Mouse (Mus musculus): ENCODE results near the gene Gm4737. TPM values are rescaled to one million over a fixed set of nuclear protein-coding genes. Genes with fewer than 3 reads are reported as not detected.
"Not testable (repeated sequence)": the region's sequence is repeated elsewhere in the genome, so short reads cannot be mapped to it uniquely, and the experiment has no call there.

Gene Gm4737
- polyA plus RNA-seq (2015; fragmentation: Nextera tagmentation; extraction: Ambion mirVana): 1.3 and 2.0 TPM in 2 replicates

- ATAC-seq (ENCODE audit: low FRiP score, low TSS enrichment): not testable (repeated sequence)
Observed at GRCm38 (mm10) chr16:46154832-46155231, at the start of gene Gm4737. Gene Gm4737, minus strand, starts transcription at chr16:46155077.

GRCm38 (mm10) chr16:46195792-46196191, 40.9 kb upstream of the Gm4737 start:
- TF ChIP-seq EP300 (optimal IDR thresholded peaks at IDR 0.05): no peak
- no peak for TF ChIP-seq CTCF (IDR thresholded peaks at IDR 0.05; ENCODE audit: low read depth)
- DNase-seq (ENCODE audit: low spot score) (no peak), ATAC-seq (ENCODE audit: low FRiP score, low TSS enrichment) (no peak)
- H3K4me3 ChIP-seq (ENCODE audit: low read depth, low read length): no peak overlapping the region
- no peaks in the 10 kb centered on the region for H3K27me3 ChIP-seq (ENCODE audit: control insufficient read depth, insufficient read depth, low read length)
- H3K9ac ChIP-seq (ENCODE audit: low read length): no peak overlapping the region
- 41% methylated on average over 5 of the region's 5 CpGs for WGBS
- H3K4me1 ChIP-seq (replicated peaks; ENCODE audit: control insufficient read depth, insufficient read depth): no peaks in the 10 kb centered on the region
- no peaks in the 10 kb centered on the region for H3K9me3 ChIP-seq (ENCODE audit: control insufficient read depth, low read length)
- H3K4me2 ChIP-seq (replicated peaks; ENCODE audit: low read depth): no peak overlapping the region
- H3K36me3 ChIP-seq (ENCODE audit: control insufficient read depth, insufficient read depth, low read length): no peaks in the 10 kb centered on the region
- H3K27ac ChIP-seq (replicated peaks): no peak overlapping the region

More at GRCm38 (mm10) chr16:46154832-46155231, at the start of gene Gm4737:
- H3K27ac ChIP-seq (replicated peaks); H3K9me3 ChIP-seq (ENCODE audit: control insufficient read depth, low read length); H3K4me1 ChIP-seq (replicated peaks; ENCODE audit: control insufficient read depth, insufficient read depth); H3K27me3 ChIP-seq (ENCODE audit: control insufficient read depth, insufficient read depth, low read length); H3K36me3 ChIP-seq (ENCODE audit: control insufficient read depth, insufficient read depth, low read length); H3K9ac ChIP-seq (ENCODE audit: low read length); H3K4me3 ChIP-seq (ENCODE audit: low read depth, low read length); DNase-seq (ENCODE audit: low spot score); H3K4me2 ChIP-seq (replicated peaks; ENCODE audit: low read depth): not testable (repeated sequence)
- 98% methylated on average over 8 of the region's 16 CpGs for WGBS

DNA sequence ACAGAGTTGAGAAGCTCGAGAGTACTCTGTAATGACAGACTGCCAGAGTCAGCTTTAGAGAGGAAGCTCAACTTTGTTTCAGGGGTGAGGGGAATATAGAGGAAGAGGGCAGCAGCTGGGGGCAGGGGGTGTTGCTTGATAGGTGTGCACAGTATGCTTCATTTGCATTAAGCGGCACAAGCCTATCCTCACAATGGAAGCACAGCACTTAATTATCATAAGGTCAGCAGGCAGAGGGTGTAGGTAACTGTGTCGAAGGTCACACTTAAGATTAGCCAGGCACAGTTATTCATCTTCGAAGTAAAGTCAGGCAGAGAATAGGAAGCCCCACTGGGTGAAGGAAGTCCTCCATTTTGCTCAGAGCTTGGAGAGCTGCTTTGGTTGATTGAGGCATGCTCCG, 28.2 kb upstream of the Gm4737 start:
- Histone ChIP-seq H3K27me3 (ENCODE audit: control insufficient read depth, insufficient read depth, low read length) (no peaks in the 10 kb centered on the region), H3K27ac (replicated peaks) (no peak overlapping the region), H3K9ac (ENCODE audit: low read length) (no peak overlapping the region), H3K9me3 (ENCODE audit: control insufficient read depth, low read length) (no peaks in the 10 kb centered on the region), H3K4me3 (ENCODE audit: low read depth, low read length) (no peak overlapping the region), H3K4me2 (replicated peaks; ENCODE audit: low read depth) (no peak overlapping the region), H3K36me3 (ENCODE audit: control insufficient read depth, insufficient read depth, low read length) (no peaks in the 10 kb centered on the region), H3K4me1 (replicated peaks; ENCODE audit: control insufficient read depth, insufficient read depth) (no peaks in the 10 kb centered on the region)
- TF ChIP-seq CTCF (IDR thresholded peaks at IDR 0.05; ENCODE audit: low read depth) (no peak), EP300 (optimal IDR thresholded peaks at IDR 0.05) (no peak)
- 80% methylated on average over 5 of the region's 5 CpGs for WGBS
- ATAC-seq (ENCODE audit: low FRiP score, low TSS enrichment): no peak
- no peak for DNase-seq (ENCODE audit: low spot score)

DNA sequence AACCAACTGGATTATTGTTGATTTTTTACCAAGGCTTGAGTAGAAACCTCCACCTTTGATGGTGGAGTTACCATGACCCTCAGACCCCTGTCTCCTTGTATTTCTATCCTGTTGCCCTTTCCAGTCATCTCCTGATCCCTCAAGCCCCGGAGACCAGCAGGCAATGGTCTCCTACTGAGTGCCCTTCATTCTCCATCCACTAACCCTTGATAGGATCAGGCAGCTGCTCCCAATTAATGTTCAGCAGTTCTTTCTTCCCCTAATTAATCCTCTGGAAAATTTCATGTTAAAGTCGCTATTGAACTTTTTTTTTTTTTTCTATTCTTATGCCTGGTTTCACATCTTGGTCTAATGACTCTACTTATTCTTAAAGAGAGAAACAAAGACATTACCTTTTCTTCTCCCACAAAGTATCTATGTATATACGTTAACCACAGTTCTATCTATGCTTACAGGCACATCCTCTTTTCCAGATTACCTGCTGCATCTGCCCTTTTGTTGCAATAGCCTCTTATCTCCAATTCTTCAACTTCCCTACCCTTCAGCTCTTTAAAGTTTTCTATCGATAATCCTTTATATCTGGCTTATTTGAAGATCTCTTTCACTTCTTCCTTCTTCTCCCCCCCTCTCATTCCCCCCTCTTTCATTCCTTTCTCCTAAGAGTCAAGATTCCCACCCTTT, 23.4 kb upstream of the Gm4737 start:
- Histone ChIP-seq H3K4me1 (replicated peaks; ENCODE audit: control insufficient read depth, insufficient read depth) (no peaks in the 10 kb centered on the region), H3K9ac (ENCODE audit: low read length) (no peak overlapping the region), H3K27me3 (ENCODE audit: control insufficient read depth, insufficient read depth, low read length) (no peaks in the 10 kb centered on the region), H3K4me3 (ENCODE audit: low read depth, low read length) (no peak overlapping the region), H3K9me3 (ENCODE audit: control insufficient read depth, low read length) (no peaks in the 10 kb centered on the region), H3K27ac (replicated peaks) (no peak overlapping the region), H3K4me2 (replicated peaks; ENCODE audit: low read depth) (no peak overlapping the region), H3K36me3 (ENCODE audit: control insufficient read depth, insufficient read depth, low read length) (no peaks in the 10 kb centered on the region)
- TF ChIP-seq EP300 (optimal IDR thresholded peaks at IDR 0.05) (no peak), CTCF (IDR thresholded peaks at IDR 0.05; ENCODE audit: low read depth) (no peak)
- ATAC-seq (ENCODE audit: low FRiP score, low TSS enrichment) (no peak), DNase-seq (ENCODE audit: low spot score) (no peak)
- WGBS: 82% methylated on average over 4 of the region's 4 CpGs

DNA sequence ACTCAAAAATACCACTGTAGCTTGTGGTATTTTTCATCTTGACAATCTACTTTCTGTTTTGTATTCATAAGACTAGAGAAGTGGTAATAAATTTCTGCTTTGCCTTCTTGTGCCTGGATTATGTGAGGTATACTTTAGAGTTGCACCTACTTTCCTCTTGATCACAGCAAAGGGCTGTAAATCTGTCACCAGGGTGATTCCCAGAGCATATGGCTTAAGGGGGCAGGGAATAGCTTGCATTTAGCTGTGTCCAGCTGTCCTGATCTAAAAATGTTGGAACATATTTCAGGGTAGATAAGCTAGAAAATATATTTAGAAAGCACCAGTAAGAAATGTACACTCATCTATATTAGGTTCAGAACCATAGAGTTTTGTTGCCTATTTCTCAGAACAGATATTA, 18.2 kb upstream of the Gm4737 start:
- no peaks in the 10 kb centered on the region for H3K27me3 ChIP-seq (ENCODE audit: control insufficient read depth, insufficient read depth, low read length)
- H3K4me1 ChIP-seq (replicated peaks; ENCODE audit: control insufficient read depth, insufficient read depth): no peaks in the 10 kb centered on the region
- no peak for DNase-seq (ENCODE audit: low spot score)
- no peak overlapping the region for H3K9ac ChIP-seq (ENCODE audit: low read length)
- H3K9me3 ChIP-seq (ENCODE audit: control insufficient read depth, low read length): no peaks in the 10 kb centered on the region
- no peak overlapping the region for H3K4me2 ChIP-seq (replicated peaks; ENCODE audit: low read depth)
- no peak overlapping the region for H3K27ac ChIP-seq (replicated peaks)
- H3K4me3 ChIP-seq (ENCODE audit: low read depth, low read length): no peak overlapping the region
- no peaks in the 10 kb centered on the region for H3K36me3 ChIP-seq (ENCODE audit: control insufficient read depth, insufficient read depth, low read length)
- TF ChIP-seq CTCF (IDR thresholded peaks at IDR 0.05; ENCODE audit: low read depth) (no peak), EP300 (optimal IDR thresholded peaks at IDR 0.05) (no peak)
- no peak for ATAC-seq (ENCODE audit: low FRiP score, low TSS enrichment)

GRCm38 (mm10) chr16:46166971-46167370, 12.1 kb upstream of the Gm4737 start:
- Histone ChIP-seq H3K27ac (replicated peaks) (no peak overlapping the region), H3K9ac (ENCODE audit: low read length) (no peak overlapping the region), H3K4me2 (replicated peaks; ENCODE audit: low read depth) (no peak overlapping the region), H3K4me1 (replicated peaks; ENCODE audit: control insufficient read depth, insufficient read depth) (no peaks in the 10 kb centered on the region), H3K36me3 (ENCODE audit: control insufficient read depth, insufficient read depth, low read length) (no peaks in the 10 kb centered on the region), H3K4me3 (ENCODE audit: low read depth, low read length) (no peak overlapping the region), H3K9me3 (ENCODE audit: control insufficient read depth, low read length) (no peaks in the 10 kb centered on the region), H3K27me3 (ENCODE audit: control insufficient read depth, insufficient read depth, low read length) (no peaks in the 10 kb centered on the region)
- TF ChIP-seq EP300 (optimal IDR thresholded peaks at IDR 0.05) (no peak), CTCF (IDR thresholded peaks at IDR 0.05; ENCODE audit: low read depth) (no peak)
- no peak for DNase-seq (ENCODE audit: low spot score)
- 76% methylated on average over 3 of the region's 3 CpGs for WGBS
- no peak for ATAC-seq (ENCODE audit: low FRiP score, low TSS enrichment)
